Mouse (Mus musculus) ES-CJ7 (cell line): Measurements from ENCODE around the gene Adgrd1.
A peak's percentile ranks its signal among the peaks of the same experiment; 100 is the strongest.

Experiments
- DNase-seq: peaks from one replicate; pipeline ENCODE4 v3.0.0; 2011; ENCODE audit warnings: low read depth, low spot score

Adgrd1 gene

DNA sequence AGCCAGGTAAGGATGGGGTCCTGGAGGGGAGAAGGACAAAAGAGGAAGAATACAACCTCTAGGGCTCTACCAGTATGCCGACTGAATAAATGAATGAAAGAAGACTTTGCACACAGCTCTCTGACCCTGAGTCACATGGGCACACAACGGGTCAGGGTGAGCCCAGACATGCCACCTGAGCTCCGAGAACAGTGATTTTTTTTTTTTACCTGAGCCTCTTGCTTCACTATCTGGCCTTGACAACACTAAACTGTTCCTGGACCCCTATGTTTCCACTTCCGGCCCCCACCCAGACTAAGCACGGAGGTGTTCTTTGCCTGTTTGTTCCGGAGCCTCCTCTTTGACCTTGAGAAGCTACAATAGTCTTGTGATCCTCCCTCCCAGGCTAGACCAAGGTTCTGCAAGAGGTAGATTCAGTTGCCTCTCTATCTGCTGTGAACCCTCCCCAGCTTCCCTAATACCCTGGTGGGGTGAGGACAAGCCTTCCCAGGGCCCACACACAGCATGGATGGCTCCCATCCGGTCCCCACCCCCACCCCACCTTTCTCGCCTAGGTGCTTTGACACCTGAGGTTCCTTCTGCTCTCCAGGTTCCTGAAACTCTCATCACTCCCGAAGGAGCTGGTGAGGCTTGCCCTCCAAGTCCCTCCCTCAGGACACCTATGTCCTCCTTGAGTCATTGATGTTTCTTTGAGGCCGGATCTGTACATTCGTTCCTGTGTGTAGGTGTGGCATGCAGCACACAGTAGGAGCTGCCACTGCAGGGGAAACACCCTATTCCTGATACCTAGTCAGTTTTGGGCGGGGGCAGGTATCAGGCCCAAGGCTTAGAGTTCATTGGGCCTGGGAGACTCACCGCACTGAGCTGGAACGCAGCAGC, 58.7 kb downstream of the Adgrd1 start:
- DNase-seq: peak; percentile 94

DNA sequence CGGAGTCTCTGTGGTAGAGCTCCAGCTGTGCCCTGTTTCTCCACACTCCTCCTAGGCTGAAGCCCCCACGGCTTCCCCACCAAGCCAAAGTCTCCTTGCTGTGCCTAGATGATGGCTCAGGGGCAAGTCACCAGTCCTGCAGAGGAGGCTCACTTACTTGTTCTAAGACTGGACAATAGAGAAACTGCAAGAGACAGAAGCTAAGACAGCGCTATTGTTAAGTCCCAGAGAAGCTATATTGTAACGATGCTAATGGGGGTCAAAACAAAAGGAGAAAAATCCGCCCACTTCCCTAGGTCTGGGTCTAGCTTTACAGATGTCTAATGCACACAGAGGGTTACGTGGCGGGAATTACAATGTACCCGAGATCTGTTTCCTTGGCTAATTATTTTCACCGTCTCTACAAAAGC, 59.4 kb downstream of the Adgrd1 start:
- no peak for DNase-seq

DNA sequence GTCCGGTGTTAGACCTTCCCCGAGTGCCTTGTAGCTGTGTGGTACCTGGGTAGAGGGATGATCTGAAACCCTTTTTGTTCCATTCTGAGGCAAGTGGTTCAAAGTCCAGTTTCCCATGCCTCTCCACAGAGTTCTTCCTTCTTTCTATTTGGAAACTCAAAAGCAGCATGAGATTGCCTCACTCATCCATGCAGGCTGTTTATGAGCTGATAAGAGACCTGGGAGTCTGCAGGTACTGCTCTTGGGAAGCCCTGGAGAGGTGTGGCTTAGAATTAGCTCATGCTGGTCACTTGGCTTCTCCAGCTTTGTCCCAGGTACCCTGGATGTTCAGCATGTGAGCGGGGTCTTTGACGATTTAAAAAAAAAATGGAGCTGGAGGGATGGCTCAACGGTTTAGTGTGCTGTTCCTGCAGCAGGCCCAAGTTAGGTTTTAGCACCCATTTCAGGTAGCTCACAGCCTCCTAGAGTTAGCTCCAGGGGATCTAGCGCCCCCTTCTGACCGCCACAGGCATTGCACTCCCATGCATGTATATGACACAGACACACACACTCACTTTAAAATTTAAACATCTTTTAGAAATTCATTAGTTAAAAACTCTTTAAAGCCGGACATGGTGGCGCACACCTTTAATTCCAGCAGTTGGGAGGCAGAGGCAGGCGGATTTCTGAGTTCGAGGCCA, 65.0 kb downstream of the Adgrd1 start:
- DNase-seq: peak; percentile 72

DNA sequence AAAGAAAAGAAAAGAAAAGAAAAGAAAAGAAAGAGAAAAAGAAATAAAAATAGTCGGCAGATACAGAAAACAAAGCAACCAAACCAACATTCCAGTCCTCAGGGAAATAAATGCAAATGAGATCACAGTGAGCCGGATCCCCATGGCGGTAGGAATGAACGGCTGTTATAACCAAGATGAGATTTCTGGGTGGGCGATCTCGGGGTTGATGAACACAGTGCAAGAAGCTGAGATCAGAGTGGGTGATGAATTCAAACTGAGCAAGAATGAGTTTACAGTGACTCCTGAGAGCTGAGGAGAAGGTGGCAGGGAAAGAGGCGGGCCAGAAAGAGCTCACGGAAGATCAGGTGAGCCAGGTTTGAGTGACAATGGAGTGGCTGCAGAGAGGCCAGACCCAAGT, 66.9 kb downstream of the Adgrd1 start:
- no peak for DNase-seq

DNA sequence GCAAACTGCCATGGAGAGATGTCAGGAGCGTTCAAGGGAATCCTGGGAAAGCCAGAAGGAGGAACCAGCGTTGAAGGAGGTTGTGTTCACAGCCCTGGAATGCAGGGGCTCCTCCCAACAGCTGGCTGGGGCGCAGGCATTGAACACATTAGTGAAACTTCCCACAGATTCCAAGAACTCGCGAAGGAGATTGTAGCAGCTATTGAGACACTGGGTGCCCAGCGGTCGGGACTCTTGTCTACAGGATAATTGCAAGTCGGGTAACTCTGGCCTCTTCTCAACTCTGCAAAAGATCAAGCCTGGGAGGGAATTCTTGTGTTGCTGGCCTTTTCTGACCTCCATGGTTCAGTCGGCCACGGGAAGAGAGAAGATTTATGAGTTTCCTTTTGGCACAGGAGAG, 67.5 kb downstream of the Adgrd1 start:
- DNase-seq: peak; percentile 43

DNA sequence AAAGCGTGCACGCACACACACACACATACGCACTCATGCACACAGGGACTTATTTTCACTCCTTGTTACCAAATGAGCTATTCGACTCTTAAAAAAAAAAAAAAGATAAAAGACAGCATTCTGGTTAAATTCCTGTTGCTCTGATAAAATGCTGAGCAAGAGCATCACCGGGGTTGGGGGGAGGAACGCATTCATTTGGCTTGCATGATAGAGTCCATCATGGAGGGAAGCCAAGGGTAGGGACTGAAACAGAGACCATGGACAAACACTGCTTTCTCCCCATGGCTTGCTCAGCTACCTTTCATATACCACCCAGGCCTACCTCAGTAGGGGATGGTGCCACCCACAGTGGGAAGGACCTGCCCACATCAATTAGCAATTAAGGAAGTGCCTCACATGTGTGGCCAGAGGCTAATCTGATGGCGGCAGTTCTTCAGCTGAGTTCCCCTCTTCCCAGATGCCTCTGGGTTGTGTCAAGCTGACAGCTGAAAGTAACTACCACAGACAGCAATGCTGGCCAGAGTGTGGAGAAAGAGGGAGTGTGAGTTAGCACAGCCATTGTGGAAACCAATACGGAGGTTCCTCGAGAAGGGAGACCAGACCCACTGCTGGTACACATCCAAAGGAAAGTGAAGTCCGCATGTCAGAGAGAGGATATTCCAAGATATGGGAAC, 68.5 kb downstream of the Adgrd1 start:
- DNase-seq: no peak

DNA sequence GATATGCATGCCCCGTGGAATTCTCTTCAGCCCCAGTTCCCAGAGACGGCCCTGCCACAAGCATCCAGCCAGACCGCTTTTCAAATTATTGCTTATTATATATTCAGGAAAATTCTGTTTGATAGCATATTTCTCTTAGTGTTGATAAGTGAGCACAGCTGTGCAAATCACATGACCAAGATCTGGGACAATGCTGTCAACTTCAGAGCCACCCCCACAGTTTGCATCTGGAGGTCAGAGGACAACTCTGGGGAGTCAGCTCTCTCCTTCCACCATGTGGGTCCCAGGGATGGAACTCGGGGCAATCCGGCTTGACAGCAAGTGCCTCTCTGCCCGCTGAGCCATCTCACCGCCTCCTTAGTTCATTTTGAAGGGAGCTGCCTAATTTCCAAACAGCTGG, 69.0 kb downstream of the Adgrd1 start:
- no peak for DNase-seq

DNA sequence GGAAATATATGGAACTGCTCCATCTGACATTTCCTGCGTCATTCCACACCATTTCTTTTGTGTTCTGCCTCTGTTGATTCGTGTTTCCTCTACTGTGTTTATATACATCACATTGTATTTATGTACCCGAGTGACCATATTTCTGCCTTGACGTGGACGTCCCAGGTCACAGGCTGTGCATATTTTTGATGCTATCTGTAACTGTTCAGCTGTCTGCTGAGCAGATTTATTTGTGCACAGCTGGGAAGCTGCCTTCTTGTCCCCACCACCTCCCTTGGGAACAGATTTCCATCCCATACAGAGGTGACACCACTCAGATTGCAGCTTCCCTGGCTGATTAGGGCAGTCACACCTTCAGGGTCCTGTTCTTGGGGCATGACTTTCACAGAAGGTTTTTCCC, 72.5 kb downstream of the Adgrd1 start:
- no peak for DNase-seq

DNA sequence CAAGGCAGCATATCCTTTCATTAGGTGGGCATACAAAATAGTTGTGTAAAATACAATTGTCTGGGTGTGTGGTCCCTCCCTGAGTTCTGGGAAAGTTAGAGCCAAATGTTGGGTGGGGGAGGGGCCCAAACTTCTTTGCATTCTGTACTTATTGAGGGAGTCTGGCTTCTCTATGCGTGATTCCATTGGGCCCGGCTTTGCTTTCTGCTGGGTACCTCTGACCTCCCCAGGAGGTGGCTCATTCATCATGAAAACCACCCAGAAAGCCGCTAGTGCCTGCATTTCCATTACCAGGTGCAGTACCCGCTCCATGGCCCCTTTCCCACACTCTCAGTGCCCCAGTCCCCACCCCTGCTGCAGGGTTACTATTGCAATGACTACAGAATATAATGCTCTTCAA, 73.0 kb downstream of the Adgrd1 start:
- peak; percentile 41 for DNase-seq

DNA sequence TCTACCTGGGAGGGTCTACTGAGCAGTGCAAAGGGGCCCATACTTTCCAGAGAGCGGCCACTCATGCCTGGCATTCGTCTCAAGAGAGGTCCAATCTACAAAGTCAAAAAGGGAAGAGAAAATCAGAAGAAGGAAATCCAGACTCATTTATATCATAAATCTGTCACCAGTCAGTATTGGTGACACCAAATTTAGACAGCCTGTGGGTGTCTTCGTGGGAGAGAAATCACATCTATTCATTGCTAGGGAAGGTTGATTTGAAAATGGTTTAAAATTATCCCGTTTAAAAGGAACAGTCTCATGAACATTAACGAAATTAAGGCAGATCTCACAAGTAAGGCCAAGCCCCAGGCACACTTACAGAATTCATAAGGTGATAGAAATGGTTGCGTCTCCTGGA, 76.0 kb downstream of the Adgrd1 start:
- DNase-seq: no peak

DNA sequence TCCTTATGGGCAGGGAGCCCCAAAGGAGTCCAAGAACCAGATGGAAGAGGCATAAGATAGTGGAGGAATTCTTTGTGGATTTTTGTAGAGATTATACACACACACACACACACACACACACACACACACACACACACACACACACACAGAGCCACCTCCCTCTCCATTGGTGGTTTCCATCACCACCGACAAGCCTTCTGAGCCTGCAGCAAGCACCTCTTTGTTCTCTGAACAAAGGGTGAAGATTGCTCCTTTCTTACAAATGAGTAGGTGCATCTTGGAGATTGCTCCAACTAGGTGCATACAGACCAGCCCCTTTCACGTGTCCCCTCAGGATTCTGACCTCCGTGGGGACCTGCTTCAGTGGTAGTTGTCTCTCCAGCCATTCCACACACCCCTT, 79.4 kb downstream of the Adgrd1 start:
- peak; percentile 68 for DNase-seq

DNA sequence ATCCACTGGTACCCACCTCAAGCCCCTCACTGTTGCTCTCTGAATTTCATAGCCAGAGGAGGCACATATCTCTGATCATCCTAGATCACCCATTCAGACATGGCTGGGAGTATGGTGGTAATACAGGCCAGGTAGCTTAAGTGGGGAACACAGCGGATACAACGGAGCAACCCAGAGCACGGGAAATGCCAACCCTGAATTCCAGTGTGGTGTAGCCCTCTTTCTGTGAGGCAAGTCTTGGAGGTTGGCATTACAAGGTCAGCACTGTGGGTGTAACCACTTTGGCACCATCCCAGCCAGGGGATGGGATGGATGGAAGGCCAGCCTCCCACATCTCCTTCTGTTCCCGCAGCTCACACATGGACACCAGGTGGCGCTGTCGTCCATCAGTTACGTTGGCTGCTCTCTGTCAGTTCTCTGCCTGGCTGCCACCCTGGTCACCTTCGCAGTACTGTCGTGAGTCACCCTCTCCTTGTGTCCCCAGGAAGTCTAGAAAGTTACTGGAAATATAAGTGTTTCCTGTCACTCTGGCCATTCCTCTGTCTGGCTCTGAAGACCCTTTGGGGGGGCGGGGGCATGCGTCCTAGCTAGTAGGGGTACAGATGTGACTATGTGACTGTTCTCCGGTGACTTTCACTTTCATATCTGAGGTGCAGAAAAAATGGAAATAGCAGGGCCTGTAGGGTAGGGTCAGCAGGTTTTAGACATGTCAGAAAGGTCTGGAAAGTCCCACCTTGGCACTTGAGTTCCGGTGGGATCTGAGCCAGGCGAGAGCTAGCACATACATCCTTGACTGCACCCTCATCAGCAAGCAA, 81.4 kb downstream of the Adgrd1 start:
- peak; percentile 74 for DNase-seq

DNA sequence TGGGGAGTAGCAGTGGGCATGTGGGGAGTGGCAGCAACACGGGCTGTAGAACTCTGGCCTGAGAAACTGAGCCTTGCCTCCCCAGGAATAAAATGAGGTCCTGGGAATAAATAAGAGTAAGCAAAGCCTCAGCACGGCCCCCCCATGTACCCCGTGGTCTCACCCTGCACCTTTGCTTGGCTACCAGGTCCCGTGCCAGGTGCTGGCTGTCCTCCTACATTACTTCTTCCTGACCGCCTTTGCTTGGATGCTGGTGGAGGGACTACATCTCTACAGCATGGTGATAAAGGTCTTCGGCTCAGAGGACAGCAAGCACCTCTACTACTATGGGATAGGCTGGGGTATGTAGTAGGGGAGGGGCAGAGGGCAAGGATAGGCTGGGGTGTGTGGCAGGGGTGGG, 82.8 kb downstream of the Adgrd1 start:
- no peak for DNase-seq

DNA sequence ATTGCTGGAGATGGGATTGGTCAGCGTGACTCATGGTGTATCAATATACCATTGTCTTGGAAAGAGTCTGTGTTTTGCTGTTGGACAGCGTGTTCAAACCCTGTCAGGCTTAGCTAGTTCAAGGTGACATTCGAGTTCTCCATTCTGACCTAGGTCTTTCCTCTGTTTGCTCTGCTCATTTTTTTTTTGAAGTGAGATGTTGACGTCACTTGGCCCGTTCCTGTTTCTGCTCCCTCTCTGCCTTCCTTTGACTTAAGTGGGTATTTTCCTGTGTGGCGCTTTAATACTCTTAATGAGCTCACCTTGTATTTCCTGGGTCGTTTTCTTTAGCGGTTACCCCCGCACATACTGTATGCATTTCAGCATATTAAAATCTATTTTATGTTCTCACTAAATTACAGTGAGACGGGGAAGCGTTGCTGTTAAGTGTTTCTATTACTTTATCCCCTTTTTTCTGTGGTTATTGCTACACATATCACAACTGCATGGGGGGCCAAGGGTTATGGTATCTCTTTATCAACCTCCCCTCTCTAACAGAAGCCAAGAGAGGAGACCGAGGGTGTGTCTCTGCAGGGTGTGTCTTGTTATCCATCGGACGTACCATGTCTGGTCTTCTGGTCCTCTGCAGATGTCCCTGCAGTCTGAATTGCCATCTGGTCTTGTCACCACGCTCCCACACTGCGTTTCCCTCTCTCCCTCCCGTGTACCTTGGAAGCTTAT, 83.6 kb downstream of the Adgrd1 start:
- DNase-seq: no peak

DNA sequence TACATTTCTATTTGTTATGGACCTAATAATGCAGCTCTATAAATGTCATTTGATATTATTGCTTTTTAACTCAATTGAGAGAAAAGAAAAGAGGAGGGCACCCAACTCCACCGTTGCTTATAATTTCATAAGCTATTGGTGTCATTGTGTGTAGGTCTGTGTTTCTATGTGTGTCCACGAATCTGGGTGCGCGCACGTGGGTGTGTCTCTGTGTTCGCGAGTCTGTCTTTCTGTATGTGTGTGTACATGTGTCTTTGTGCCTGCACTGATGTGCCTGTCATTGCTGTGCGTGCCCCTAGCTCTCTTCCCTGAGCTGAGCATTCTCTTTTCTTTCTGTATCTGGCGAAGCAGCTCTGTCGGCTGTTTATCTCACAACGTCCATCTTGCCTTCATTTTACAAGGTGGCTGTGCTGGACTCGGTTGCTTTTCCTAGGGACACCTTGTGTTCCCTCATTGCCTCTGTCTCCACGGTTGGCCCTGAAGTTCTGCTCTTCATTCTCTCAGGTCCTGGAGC, 84.2 kb downstream of the Adgrd1 start:
- no peak for DNase-seq

DNA sequence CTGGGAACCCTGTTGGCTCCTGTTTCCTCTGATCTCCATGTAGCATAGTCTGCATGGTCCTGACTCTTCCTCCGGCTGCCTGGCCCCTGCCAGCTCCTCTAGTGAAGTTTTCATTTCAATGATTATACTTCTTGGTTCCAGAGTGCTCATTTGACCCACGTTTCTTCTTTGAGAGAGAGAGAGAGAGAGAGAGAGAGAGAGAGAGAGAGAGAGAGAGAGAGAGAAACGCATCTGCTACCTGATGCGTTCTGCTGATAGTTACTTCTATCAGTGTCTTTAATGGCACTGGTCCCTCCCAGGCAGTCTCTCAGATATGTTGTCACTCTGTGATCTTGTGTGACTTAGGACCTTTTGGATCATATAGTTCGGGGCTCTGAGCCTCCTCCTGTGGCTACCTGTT, 84.9 kb downstream of the Adgrd1 start:
- no peak for DNase-seq

DNA sequence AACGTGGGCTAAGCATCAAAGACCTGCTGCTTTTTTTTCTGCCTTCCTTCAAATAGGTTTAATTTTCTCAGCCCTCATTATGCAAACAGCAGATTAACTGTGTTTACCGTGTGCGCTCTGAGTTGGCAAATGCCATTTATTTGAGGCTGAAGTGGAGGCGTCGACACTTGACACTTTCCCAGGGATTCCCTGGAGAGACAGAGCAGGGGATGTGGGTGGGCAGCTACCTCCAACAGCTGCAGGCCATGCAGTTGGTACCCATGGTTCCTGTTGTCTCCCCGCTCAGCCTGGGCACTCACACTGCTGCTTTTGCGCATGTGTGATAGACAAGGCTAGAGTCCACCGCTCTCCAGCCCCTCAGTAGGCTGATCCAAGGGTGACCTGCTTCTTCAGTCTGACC, 86.0 kb downstream of the Adgrd1 start:
- DNase-seq: no peak

DNA sequence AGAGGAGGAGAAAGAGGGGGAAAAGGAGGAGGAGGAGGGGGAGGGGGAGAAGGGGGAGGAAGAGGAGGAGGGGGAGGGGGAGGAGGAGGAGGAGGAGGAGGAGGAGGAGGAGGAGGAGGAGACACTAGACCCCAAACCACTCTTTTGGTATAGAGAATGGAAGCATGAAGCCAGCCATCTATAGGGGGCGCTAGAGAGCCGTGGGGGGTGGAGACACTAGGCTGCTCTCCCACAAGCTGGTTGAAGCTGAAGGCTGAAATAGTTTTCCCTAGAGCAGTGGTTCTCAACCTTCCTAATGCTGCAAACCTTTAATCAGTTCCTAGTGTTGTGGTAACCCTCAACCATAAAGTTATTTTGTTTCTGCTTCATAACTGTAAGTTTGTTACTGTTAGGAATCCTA, 89.7 kb downstream of the Adgrd1 start:
- DNase-seq: peak; percentile 76

DNA sequence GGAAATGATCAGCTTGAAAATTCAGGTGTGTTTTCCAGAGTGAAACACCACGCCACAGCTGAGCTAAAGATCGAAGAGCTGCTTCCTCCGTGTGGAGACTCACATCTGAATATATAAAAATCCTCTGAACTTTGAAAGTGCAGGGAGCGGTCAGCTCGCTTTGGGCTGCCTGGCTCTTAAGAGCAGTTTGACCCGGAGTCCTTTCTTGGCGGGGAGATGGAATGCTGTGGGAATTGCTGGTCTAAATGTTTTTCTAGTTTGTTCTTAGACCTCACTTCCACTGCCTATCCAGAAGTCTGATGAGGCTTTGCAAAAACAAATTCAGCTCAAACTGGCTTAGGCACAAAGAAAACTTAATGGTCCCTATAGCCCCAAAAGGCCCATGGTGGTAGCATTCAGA, 90.4 kb downstream of the Adgrd1 start:
- no peak for DNase-seq

DNA sequence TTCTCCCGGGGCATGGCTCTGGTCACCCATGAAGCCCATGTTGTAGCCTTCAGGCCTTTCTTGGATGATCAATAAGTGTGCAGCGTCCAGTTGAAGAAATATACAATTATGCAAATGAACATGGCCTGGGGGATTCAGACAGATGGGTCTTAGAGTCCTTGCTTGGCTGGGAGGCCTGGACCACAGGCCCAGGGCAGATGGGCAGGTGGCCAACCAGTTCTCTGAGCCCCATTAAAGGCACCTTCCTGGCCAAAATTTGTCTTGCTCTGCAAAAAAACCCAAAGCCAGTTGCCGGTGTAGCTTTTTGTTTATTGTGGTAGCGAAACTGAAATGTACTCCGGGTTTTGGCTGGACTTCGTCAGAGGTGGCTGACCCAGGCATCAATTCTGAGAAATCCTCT, 92.5 kb downstream of the Adgrd1 start:
- DNase-seq: no peak

DNA sequence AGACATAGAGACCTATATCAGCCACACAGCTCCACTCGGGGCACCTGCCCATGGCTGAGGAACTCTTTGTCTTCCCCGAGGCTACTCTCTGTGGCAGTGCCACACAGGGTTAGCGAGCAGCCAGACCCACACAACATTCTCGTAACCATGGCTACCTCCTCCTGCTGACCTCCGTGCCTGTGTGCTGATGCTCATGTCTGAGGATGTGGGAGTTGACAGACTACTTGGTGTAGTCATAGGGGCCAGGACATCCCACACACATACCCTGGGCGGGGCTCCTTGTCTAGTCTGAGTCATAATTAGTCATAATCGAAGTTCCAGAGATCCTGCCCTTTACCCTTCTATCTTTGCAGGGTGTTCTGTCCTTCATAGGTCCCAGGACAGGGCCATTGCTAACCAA, 93.5 kb downstream of the Adgrd1 start:
- DNase-seq: no peak
